Mouse (Mus musculus) E14TG2a.4 (cell line): Measurements from ENCODE around the gene Ninj1.

ENCODE experiments used
- H3K27me3 ChIP-seq: 2 replicates; pipeline ENCODE4 v1.6.1; 2014; ENCODE audit warnings: low read length, control low read depth; ENCODE audit not compliant: insufficient read depth
- H3K36me3 ChIP-seq: 2 replicates; pipeline ENCODE4 v1.6.1; 2014; ENCODE audit warnings: low read length, control low read depth; ENCODE audit not compliant: insufficient read depth
- H3K4me1 ChIP-seq: replicated peaks from 2 replicates; pipeline ENCODE4 v1.6.1; 2014; ENCODE audit warnings: low read depth, low read length, control low read depth
- H3K4me3 ChIP-seq: replicated peaks from 2 replicates; pipeline ENCODE4 v1.5.1; 2014; ENCODE audit warnings: mild to moderate bottlenecking, low read length
- H3K9me3 ChIP-seq: 2 replicates; pipeline ENCODE4 v1.6.1; 2014; ENCODE audit warnings: low read length, control low read depth
- CTCF ChIP-seq: conservative IDR thresholded peaks from 2 replicates; pipeline ENCODE4 v1.5.1; 2014; ENCODE audit warnings: low read length
- NANOG ChIP-seq: IDR thresholded peaks from 2 replicates; pipeline ENCODE4 v1.6.1; 2014; ENCODE audit warnings: borderline replicate concordance, low read length, mixed read lengths
- POU5F1 ChIP-seq: IDR thresholded peaks from 2 replicates; pipeline ENCODE4 v1.6.1; 2014; ENCODE audit warnings: low read length, borderline replicate concordance

The Ninj1 gene

GRCm38 (mm10) chr13:49220912-49221311, 33.6 kb downstream of the Ninj1 start:
- H3K4me3 ChIP-seq: no peak overlapping the region
- H3K27me3 ChIP-seq: peaks cover 76% of the 10 kb centered on the region
- no peaks in the 10 kb centered on the region for H3K9me3 ChIP-seq
- peaks cover 38% of the 10 kb centered on the region for H3K4me1 ChIP-seq
- TF ChIP-seq NANOG (no peak), POU5F1 (no peak), CTCF (peak; percentile 32)
- no peaks in the 10 kb centered on the region for H3K36me3 ChIP-seq

GRCm38 (mm10) chr13:49224314-49224713, 37.0 kb downstream of the Ninj1 start:
- Histone ChIP-seq H3K36me3 (no peaks in the 10 kb centered on the region), H3K27me3 (peaks cover 74% of the 10 kb centered on the region), H3K4me3 (peak overlapping the region; percentile 20; the same call in 1 of the 2 replicates), H3K4me1 (peaks cover 34% of the 10 kb centered on the region), H3K9me3 (no peaks in the 10 kb centered on the region)
- TF ChIP-seq CTCF (no peak), POU5F1 (no peak), NANOG (no peak)

- peak overlapping the region; percentile 20; the same call in 1 of the 2 replicates for H3K4me3 ChIP-seq
- H3K4me1 ChIP-seq: peaks cover 34% of the 10 kb centered on the region
- TF ChIP-seq CTCF: no peak
- TF ChIP-seq NANOG: no peak
- no peak for TF ChIP-seq POU5F1
- H3K9me3 ChIP-seq: no peaks in the 10 kb centered on the region
- no peaks in the 10 kb centered on the region for H3K36me3 ChIP-seq
- H3K27me3 ChIP-seq: peaks cover 72% of the 10 kb centered on the region
Observed at GRCm38 (mm10) chr13:49224729-49225128, 37.4 kb downstream of the Ninj1 start.

GRCm38 (mm10) chr13:49225159-49225558, 37.9 kb downstream of the Ninj1 start:
- TF ChIP-seq CTCF: no peak
- no peak for TF ChIP-seq NANOG
- no peak for TF ChIP-seq POU5F1
- Histone ChIP-seq H3K4me3 (no peak overlapping the region), H3K4me1 (peaks cover 34% of the 10 kb centered on the region), H3K9me3 (no peaks in the 10 kb centered on the region), H3K36me3 (no peaks in the 10 kb centered on the region), H3K27me3 (peaks cover 74% of the 10 kb centered on the region)

GRCm38 (mm10) chr13:49225633-49226032, 38.3 kb downstream of the Ninj1 start:
- no peak for TF ChIP-seq NANOG
- TF ChIP-seq CTCF: no peak
- TF ChIP-seq POU5F1: no peak
- no peak overlapping the region for H3K4me3 ChIP-seq
- peaks cover 34% of the 10 kb centered on the region for H3K4me1 ChIP-seq

GRCm38 (mm10) chr13:49233792-49234572, 46.7 kb downstream of the Ninj1 start:
- 0 out of 2 replicates have a peak, but pooled peaks cover 4% of the 10 kb centered on the region for H3K9me3 ChIP-seq
- TF ChIP-seq CTCF (no peak), POU5F1 (no peak), NANOG (no peak)
- H3K4me3 ChIP-seq: no peak overlapping the region

More at GRCm38 (mm10) chr13:49225633-49226032, 38.3 kb downstream of the Ninj1 start:
- no peaks in the 10 kb centered on the region for H3K9me3 ChIP-seq
- no peaks in the 10 kb centered on the region for H3K36me3 ChIP-seq
- peaks cover 74% of the 10 kb centered on the region for H3K27me3 ChIP-seq

GRCm38 (mm10) chr13:49234711-49235110, 47.4 kb downstream of the Ninj1 start:
- no peaks in the 10 kb centered on the region for H3K4me1 ChIP-seq
- H3K27me3 ChIP-seq: peaks cover 40% of the 10 kb centered on the region
- TF ChIP-seq NANOG (no peak), CTCF (peak; percentile 51)
- H3K36me3 ChIP-seq: no peaks in the 10 kb centered on the region
- H3K9me3 ChIP-seq: 0 out of 2 replicates have a peak, but pooled peaks cover 4% of the 10 kb centered on the region
- no peak overlapping the region for H3K4me3 ChIP-seq

More at GRCm38 (mm10) chr13:49233792-49234572, 46.7 kb downstream of the Ninj1 start:
- no peaks in the 10 kb centered on the region for H3K4me1 ChIP-seq
- no peaks in the 10 kb centered on the region for H3K36me3 ChIP-seq
- H3K27me3 ChIP-seq: peaks cover 40% of the 10 kb centered on the region

- no peak for TF ChIP-seq CTCF
- TF ChIP-seq POU5F1: no peak
- TF ChIP-seq NANOG: no peak
- Histone ChIP-seq H3K36me3 (no peaks in the 10 kb centered on the region), H3K27me3 (peaks cover 36% of the 10 kb centered on the region), H3K4me1 (no peaks in the 10 kb centered on the region), H3K4me3 (no peak overlapping the region), H3K9me3 (0 out of 2 replicates have a peak, but pooled peaks cover 4% of the 10 kb centered on the region)
Observed at GRCm38 (mm10) chr13:49237617-49238016, 50.3 kb downstream of the Ninj1 start.

GRCm38 (mm10) chr13:49238737-49239136, 51.5 kb downstream of the Ninj1 start:
- Histone ChIP-seq H3K36me3 (no peaks in the 10 kb centered on the region), H3K4me1 (no peaks in the 10 kb centered on the region), H3K9me3 (0 out of 2 replicates have a peak, but pooled peaks cover 4% of the 10 kb centered on the region), H3K27me3 (peaks cover 42% of the 10 kb centered on the region), H3K4me3 (no peak overlapping the region)
- TF ChIP-seq NANOG (no peak), CTCF (no peak), POU5F1 (no peak)
